Mouse (Mus musculus) hindbrain, postnatal 0 days (tissue): Measurements from ENCODE around the gene Snx14. TPM values are rescaled to one million over a fixed set of nuclear protein-coding genes. Genes with fewer than 3 reads are reported as not detected.
"Not testable (repeated sequence)": the region's sequence is repeated elsewhere in the genome, so short reads cannot be mapped to it uniquely, and the experiment has no call there.

ENCODE experiments used
- ATAC-seq: fragments of 200-750 bp; cut with Nextera tagmentation; 2 replicates; pipeline ENCODE4 v1.8.0; 2017; ENCODE audit warnings: mild to moderate bottlenecking, moderate TSS enrichment, moderate library complexity
- DNase-seq: peaks from one replicate; pipeline ENCODE4 v3.0.0-alpha.2; 2015; ENCODE audit warnings: low spot score
- H3K27ac ChIP-seq: fragments of 300-500 bp; sonication (generic); 2 replicates; pipeline ENCODE4 v1.5.1; 2014; ENCODE audit warnings: mild to moderate bottlenecking
- H3K27me3 ChIP-seq: fragments of 300-500 bp; sonication (generic); 2 replicates; pipeline ENCODE4 v1.6.1; 2014; ENCODE audit warnings: low read length, mixed read lengths; ENCODE audit not compliant: insufficient read depth
- H3K36me3 ChIP-seq: fragments of 300-500 bp; sonication (generic); 2 replicates; pipeline ENCODE4 v1.6.1; 2014; ENCODE audit warnings: low read length, mixed read lengths; ENCODE audit not compliant: insufficient read depth
- H3K4me1 ChIP-seq: fragments of 300-500 bp; sonication (generic); 2 replicates; pipeline ENCODE4 v1.6.1; 2014; ENCODE audit warnings: antibody characterized with exemption, low read length, mixed read lengths; ENCODE audit not compliant: insufficient read depth
- H3K4me2 ChIP-seq: fragments of 300-500 bp; sonication (generic); 2 replicates; pipeline ENCODE4 v1.6.1; 2014; ENCODE audit warnings: low read depth, mild to moderate bottlenecking, low read length, moderate library complexity, mixed read lengths
- H3K4me3 ChIP-seq: fragments of 300-500 bp; sonication (generic); 2 replicates; pipeline ENCODE4 v1.5.1; 2014; ENCODE audit warnings: low read length
- H3K9ac ChIP-seq: fragments of 300-500 bp; sonication (generic); replicated peaks from 2 replicates; pipeline ENCODE4 v1.6.1; 2014; ENCODE audit warnings: mild to moderate bottlenecking, low read length, moderate library complexity, mixed read lengths
- H3K9me3 ChIP-seq: fragments of 300-500 bp; sonication (generic); 2 replicates; pipeline ENCODE4 v1.6.1; 2016; ENCODE audit warnings: low read length, mixed read lengths
- CTCF ChIP-seq: IDR thresholded peaks from 2 replicates; pipeline ENCODE4 v1.5.1; 2016; ENCODE audit warnings: antibody characterized with exemption, control low read depth, low read depth
- WGBS: fragments of 180-500 bp; shearing (Covaris S2); extraction: QIAGEN DNeasy Blood & Tissue Kit; methylation state at CpG from one replicate; pipeline ENCODE4 v1.1.7; 2014; 5-methylcytosine and 5-hydroxymethylcytosine counted together
- polyA plus RNA-seq: library from polyadenylated mRNA; unstranded; fragments of >200 nt; fragmentation: Nextera tagmentation; extraction: Ambion mirVana; gene quantifications from 2 replicates; pipeline ENCODE4 v1.2.1, GENCODE M21; 2015
- total RNA-seq: library from RNA; depleted of rRNA; stranded (reverse); fragments of >200 nt; gene quantifications from 2 replicates; pipeline ENCODE4 v1.2.3, GENCODE M21; 2014

The Snx14 gene
- total and polyA plus RNA-seq, 2 experiments from 2014 or later = 23.3 to 28.6 TPM

DNA sequence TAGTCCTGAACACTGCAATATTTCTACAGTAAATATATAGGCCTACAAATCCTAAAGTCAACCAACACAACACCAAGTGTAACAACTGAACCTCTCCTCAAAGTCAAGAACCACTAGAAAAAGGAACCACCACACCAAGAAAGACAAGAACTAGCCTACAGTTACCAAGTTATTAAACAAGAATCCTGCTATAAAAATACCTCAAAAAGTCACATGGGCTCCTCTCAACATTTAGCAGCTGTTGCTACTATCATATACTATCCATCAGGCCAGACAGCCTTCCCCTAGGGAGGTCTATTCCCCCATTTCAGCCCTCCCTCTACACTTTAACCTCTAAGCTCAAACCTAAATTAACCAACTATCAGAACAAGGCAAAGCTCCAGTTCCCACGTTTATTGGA is 41.4 kb upstream of the Snx14 start:
- H3K4me3 ChIP-seq = peak overlapping the region; percentile 89
- 0% methylated on average over 1 of the region's 1 CpGs for WGBS
- peaks cover 9% of the 10 kb centered on the region; the same call in 1 of the 2 replicates for H3K4me1 ChIP-seq
- no peaks in the 10 kb centered on the region for H3K9me3 ChIP-seq
- DNase-seq = no peak
- no peaks in the 10 kb centered on the region for H3K27me3 ChIP-seq
- H3K4me2 ChIP-seq = peak overlapping the region; percentile 85
- no peak overlapping the region for H3K27ac ChIP-seq
- peaks cover 5% of the 10 kb centered on the region for H3K36me3 ChIP-seq
- TF ChIP-seq CTCF = no peak
- ATAC-seq = no peak
- peak overlapping the region; percentile 75; the same call in 1 of the 2 replicates for H3K9ac ChIP-seq

DNA sequence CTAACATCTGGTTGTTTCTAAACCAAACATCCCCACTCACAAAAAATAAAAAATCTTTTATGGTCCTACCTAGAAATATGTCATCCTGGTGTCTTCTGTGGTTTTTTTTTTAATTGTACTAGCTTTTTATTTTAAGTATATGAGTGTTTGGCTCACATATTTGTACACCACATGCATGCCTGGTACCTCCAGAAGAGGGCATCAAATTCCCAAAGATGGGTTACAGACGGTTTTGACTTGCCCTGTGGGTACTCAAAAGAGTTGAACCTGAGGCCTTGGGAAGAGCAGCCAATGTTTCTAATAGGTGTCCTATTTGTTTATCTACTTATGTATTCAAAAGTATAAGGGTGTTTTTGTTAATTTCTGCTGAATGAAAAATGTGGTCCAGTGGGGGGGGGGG is 37.4 kb upstream of the Snx14 start:
- Histone ChIP-seq H3K4me3 (no peak overlapping the region), H3K36me3 (peaks cover 28% of the 10 kb centered on the region), H3K9ac (no peak overlapping the region), H3K27me3 (no peaks in the 10 kb centered on the region), H3K4me2 (no peak overlapping the region), H3K4me1 (peaks cover 9% of the 10 kb centered on the region; the same call in 1 of the 2 replicates), H3K27ac (no peak overlapping the region), H3K9me3 (no peaks in the 10 kb centered on the region)
- peak; percentile 46 for TF ChIP-seq CTCF
- peak; percentile 21 for DNase-seq
- no peak for ATAC-seq
- 17% methylated on average over 1 of the region's 1 CpGs for WGBS

DNA sequence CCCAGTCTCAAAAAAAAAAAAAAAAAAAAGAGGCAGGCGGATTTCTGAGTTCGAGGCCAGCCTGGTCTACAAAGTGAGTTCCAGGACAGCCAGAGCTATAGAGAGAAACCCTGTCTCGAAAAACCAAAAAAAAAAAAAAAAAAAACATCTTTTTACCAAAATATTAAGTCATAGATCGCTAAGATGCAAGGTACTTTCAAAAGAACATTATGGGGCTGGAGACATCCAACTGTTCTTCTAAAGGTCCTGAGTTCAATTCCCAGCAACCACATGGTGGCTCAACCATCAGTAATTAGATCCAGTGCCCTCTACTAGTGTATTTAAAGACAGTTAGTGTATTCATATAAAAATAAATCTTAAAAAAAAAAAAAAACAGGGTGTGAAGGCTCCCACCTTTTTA is 22.3 kb upstream of the Snx14 start:
- H3K27ac ChIP-seq, ATAC-seq, H3K4me3 ChIP-seq, H3K27me3 ChIP-seq, H3K9ac ChIP-seq, DNase-seq, H3K4me2 ChIP-seq, H3K4me1 ChIP-seq, H3K9me3 ChIP-seq: not testable (repeated sequence)
- H3K36me3 ChIP-seq = peaks cover 18% of the 10 kb centered on the region
- WGBS = 84% methylated on average over 4 of the region's 4 CpGs

DNA sequence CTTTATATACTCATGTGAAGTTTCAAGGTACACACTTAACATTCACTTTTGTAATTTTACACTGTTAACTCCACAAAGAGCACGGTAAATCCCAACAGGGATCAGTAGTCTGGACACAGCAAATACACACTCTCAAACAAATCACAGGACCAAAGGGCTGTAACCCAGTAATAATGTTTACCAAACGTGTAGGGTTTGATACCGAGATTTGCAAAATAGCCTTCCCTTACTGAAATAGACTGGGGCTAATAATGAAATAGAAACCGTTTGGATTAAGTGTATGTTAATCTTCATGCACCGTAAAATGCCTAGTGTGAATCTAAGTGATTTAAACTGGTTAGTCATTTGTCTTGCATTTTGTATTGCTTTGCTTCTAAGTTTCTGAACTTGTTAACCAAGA is 1.2 kb upstream of the Snx14 start:
- no peak for DNase-seq
- H3K27ac ChIP-seq = no peak overlapping the region
- H3K4me2 ChIP-seq = peak overlapping the region; percentile 83
- 29% methylated on average over 5 of the region's 5 CpGs for whole genome bisulfite sequencing
- no peaks in the 10 kb centered on the region for H3K9me3 ChIP-seq
- ATAC-seq = no peak
- peak overlapping the region; percentile 87; the same call in 1 of the 2 replicates for H3K4me3 ChIP-seq
- TF ChIP-seq CTCF = no peak
- H3K9ac ChIP-seq = peak overlapping the region; percentile 87; the same call in 1 of the 2 replicates
- no peaks in the 10 kb centered on the region for H3K27me3 ChIP-seq
- H3K4me1 ChIP-seq = peaks cover 4% of the 10 kb centered on the region; the same call in 1 of the 2 replicates
- no peaks in the 10 kb centered on the region for H3K36me3 ChIP-seq

DNA sequence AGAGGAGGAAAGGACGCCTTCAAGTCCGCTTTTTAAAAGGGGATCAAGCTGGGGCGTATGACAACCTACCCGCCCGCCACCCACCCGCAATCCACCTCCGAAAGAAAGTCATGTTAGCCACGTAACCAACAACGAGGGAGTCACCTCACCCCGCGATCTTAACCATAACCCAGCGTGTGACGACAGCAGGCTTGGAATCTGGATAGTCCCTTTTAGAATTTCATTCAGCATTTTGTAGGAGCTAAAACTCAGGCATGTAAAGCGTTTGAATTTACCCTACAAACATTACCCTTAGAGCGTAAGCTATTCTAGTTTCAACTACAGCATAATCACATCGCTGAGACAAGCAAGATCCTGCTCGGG is 461 bp upstream of the Snx14 start:
- peak overlapping the region; percentile 87 for H3K9ac ChIP-seq
- no peaks in the 10 kb centered on the region for H3K27me3 ChIP-seq
- H3K27ac ChIP-seq = peak overlapping the region; percentile 93
- H3K4me3 ChIP-seq = peak overlapping the region; percentile 87
- WGBS = under 1% methylated on average over 17 of the region's 17 CpGs
- H3K4me2 ChIP-seq = peak overlapping the region; percentile 83
- DNase-seq (no peak), ATAC-seq (peak; percentile 68)
- H3K4me1 ChIP-seq = peaks cover 4% of the 10 kb centered on the region; the same call in 1 of the 2 replicates
- TF ChIP-seq CTCF = no peak
- no peaks in the 10 kb centered on the region for H3K9me3 ChIP-seq
- no peaks in the 10 kb centered on the region for H3K36me3 ChIP-seq

DNA sequence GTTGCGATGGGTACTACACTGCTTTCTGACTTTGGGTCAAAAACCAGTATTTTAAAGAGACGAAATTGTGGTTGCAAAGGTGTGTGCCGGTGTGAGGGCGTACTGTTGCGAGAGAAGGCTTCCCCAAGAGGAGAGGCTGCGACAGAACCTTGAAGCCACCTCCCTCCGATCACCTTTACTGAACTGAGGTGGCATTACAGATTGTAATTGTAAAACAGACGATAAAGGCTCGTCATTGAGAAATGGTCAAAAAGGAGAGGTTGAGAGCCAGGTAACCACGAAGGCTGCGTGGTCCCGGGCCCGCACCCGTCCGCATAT is 562 bp downstream of the Snx14 start:
- 0 out of 2 replicates have a peak, but pooled peaks have one; percentile 1 for ATAC-seq
- DNase-seq = no peak
- H3K27me3 ChIP-seq = no peaks in the 10 kb centered on the region
- no peaks in the 10 kb centered on the region for H3K9me3 ChIP-seq
- WGBS = under 1% methylated on average over 15 of the region's 15 CpGs
- peak overlapping the region; percentile 93 for H3K27ac ChIP-seq
- H3K36me3 ChIP-seq = no peaks in the 10 kb centered on the region
- peak overlapping the region; percentile 87 for H3K4me3 ChIP-seq
- TF ChIP-seq CTCF = no peak
- H3K9ac ChIP-seq = peak overlapping the region; percentile 87
- peak overlapping the region; percentile 83 for H3K4me2 ChIP-seq
- peaks cover 4% of the 10 kb centered on the region; the same call in 1 of the 2 replicates for H3K4me1 ChIP-seq

DNA sequence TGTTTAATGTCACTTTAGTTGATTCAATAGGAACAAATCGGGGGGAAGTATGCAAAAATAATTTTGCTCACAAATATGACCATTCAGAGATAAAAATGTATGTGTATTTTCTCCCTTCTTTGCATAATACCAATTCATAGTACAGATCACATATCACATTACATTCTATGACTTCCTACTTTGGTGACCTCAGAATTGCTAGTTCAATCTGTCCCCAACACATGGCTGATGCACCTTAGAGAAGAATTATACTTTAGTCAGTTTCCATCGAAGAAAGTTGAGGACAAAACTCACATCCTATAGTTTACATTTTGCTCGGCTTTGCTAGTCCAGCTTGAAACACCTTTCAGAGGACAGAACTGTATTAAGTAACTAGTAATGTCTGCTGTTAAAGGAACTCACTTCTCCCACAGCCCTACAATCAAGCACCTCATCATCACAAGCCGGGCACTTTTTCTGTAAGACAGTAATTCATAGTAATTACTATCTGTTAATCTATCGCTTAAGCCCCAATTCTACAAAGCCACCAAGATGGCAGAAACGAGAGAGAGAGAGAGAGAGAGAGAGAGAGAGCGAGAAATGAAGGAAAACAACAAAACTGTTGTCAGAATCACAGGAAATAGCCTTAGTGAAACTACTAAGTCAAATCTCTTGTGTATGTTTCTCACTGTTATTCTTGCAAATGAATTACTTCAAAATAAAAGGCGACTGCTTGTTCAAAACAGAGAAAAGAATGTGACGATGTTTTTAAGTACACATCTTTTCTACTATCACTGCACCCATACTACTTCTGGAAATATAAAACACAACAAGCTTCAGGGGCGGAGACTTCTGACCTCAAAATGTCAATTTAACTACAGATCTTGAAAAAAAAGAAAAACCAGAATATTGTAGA is 1.2 kb downstream of the Snx14 start:
- H3K9me3 ChIP-seq = no peaks in the 10 kb centered on the region
- 47% methylated on average over 10 of the region's 10 CpGs for WGBS
- H3K36me3 ChIP-seq = no peaks in the 10 kb centered on the region
- TF ChIP-seq CTCF = no peak
- peak overlapping the region; percentile 83 for H3K4me2 ChIP-seq
- ATAC-seq (no peak), DNase-seq (peak; percentile 2)
- H3K9ac ChIP-seq = peak overlapping the region; percentile 87
- H3K27ac ChIP-seq = peak overlapping the region; percentile 93; the same call in 1 of the 2 replicates
- peaks cover 4% of the 10 kb centered on the region; the same call in 1 of the 2 replicates for H3K4me1 ChIP-seq
- no peaks in the 10 kb centered on the region for H3K27me3 ChIP-seq
- H3K4me3 ChIP-seq = peak overlapping the region; percentile 87
